Mouse (Mus musculus) thymus, postnatal 10 days (tissue): ENCODE results near the gene Btg4.
A peak's percentile ranks its signal among the peaks of the same experiment; 100 is the strongest.

Experiments used
- DNase-seq, 2 experiments: peaks; one replicate each; pipeline ENCODE4 v3.0.0; 2021; ENCODE audit warnings: low spot score in 2 of 2

The Btg4 gene

DNA sequence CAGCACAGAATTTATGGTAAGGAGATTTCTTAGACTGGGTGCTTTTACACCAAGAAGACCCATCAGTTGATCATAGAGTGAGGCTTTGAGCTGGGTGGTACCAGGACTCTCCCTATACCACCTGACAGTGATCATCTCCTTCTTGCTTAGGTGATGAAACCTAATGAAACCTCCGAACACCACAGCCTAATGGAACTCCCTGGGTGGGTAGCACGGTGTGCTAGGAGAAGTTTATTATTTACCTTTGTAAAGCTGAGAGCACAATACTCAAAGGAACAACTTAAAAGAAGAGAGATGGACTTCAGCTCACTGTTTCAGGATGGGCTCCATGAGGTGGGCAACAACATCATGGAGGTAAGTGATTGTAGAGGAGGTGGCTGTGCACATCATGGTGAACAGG is at the start of gene Btg4:
Gene Btg4 (plus strand): TSS at position 301 of the 400 bp plus-strand sequence.
- no peak for DNase-seq

DNA sequence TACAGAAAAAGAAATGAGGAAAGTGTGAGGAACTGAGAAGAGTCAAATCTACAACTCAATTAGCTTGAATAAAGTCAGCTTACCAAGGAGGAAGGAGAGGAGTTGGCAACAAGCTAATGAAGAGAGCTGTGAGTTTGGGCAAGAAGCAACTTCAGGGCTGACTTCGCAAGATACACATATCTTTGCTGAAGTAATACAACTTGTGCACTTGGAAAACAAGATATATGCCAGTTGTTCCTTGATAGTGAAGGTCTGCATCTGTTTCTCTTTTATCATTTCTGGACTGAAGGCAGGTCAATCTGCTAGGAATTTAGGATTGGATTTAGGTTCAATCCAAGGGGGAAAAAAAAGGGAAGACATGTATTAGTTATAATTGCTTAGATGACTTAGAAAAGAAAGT is 47.1 kb upstream of the Btg4 start:
- DNase-seq = no peak

DNA sequence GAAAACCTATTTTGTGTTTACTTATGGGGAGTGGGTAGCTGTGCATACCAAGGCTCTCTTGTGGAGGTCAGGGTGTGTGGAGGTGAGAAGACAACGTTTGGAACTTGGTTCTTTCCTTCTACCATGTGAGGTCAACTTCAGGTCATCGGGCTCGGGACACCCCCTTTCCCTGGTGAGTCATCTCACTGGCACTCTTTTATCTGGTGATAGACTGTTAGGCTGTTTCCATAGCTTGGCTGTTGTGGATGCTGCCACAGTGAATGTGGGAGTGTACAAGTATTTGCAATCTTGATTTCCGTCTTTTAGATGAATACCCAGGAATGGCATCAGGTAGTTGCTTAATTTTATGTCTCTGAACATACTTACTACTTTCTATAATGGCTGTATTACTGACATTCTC is 45.0 kb upstream of the Btg4 start:
- DNase-seq = no peak

DNA sequence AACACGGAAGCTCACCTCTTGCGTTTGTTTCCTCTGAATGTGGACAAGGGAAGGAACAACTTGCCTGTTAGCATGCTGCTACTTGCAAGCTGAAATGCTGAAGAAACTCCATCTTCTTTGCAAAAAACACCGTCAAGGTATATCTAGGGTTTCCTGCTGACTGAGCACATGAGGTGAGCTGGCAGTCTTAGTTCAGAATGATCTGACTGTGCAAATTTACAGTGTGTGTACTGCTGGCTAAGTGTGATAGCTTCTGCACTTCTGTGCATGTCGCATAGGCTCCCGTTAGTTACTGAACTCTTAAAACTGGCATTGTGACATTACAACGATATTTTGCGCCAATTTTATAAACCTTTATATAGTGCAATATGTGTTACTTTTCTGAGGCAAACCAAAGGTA is 41.0 kb upstream of the Btg4 start:
- DNase-seq = no peak

DNA sequence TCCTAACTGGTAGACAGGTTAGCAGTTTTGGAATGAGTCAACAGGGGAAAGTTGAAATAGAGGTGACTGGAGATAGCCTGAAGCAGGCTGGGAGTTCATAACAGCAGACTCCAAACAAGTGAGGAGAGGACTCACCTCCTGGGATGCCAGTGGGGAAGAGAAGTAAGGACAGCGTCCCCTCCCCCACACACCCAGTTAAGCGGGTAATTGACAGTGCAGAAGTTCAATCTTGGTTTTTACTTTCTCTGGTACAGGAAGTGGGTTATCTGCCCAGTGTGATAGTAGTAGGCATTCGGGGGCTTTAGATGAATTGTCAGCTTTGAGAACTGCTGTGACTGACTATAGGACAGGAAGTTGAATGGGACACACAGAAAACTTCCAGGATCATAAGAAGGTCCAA is 40.4 kb upstream of the Btg4 start:
- DNase-seq = peak in 1 of 2 experiments; percentile 15

DNA sequence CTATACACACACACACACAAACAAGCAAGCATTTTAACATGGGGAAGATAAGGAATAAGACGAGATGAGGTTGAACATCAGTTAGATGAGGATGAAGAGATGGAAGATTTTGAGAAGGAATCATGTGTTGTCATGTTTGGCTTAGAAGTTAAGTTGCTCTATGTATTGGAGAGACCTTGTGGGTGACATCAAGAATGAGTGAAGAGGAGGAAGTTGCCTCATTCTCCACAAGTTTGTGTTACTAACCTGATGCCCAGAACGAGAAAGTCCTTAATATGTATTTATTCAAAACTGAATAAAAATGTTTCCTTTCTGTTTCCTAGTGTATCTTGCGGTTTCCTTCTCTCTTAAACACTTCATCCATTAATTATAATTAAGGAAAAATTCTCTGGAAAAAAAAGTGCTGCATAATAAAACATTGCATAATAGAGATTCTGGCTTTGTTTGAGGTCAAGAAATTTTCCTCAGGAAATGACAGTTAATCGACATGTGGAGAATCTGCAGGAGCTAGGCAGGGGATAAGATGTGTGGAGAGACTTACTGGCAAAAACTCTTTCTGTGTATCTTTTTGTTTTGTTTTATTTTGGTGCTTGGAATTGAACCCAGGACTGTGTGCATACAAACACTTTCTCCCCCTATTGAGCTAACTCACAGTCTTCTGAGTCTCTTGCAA is 39.4 kb upstream of the Btg4 start:
- no peak for DNase-seq

DNA sequence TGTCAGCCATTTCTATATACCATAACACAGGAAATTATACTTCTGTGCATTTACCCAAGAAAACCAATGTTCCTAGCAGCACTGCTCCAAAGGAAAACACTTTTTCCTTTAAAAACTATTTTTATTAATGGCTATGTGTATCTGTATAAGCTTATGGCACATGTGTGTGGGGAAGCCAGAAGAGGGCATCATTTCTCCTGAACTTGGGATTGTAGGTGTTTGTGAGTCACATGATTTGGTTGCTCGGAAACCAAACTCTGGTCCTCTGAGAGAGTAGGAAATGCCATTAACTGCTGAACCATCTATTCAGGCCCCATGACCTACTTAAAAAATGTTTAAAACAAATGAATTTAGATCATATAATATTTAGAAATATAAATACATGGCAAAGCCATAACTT is 33.7 kb upstream of the Btg4 start:
- no peak for DNase-seq

DNA sequence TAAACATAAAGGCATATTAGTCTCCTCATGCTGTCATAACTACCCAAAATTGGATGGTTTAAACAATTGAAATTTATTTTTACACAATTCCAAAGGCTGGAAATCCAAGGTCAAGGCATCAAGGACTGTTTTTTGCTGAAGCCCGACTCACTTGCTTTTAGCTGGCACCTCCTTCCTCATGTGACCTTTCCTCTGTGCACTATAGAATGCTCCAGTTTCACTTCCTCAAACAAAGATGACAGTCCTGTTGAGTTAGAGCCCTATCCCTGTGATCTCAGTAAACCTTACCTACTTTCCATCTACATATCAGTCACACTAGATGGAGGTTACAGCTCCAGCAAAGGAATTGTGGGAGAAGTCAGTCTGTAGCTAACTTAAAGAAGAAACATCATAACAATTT is 30.6 kb upstream of the Btg4 start:
- DNase-seq = no peak

DNA sequence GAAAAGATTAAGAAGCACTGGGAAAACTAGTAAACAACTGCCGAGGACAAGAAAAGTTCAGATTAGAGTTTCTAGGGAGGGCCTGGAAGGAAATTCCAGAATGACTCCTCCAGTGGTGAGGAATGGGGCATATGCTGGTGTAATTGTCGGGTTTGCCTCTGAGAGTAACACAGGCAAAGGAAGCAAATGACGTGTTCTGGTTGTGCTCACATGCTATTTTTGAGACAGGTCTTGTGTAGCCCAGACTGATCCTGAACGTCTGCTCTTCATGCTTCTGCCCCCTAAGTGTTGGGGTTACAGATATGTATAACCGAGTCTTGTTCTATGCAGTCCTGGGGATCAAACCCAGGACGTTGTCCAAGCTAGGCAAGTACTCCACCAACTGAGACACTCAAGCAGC is 29.1 kb upstream of the Btg4 start:
- DNase-seq = no peak

DNA sequence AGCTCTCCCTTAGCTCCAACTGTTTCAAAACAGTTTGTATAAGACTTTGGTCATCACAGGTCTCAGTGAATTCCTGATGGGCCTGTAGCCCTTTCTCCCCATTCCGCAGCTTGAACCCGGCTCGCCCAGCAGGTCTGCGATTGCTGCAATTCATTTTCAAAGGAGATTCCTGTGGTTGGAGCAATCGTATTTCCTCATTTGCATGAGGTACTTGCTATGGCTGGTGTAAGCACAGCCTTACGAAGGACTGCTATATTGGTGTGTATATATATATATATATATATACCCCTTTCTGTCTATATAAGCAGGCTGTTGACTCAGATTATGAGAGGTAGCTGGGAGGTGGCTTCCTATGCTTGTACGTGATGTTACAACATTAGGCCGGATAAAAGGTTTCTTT is 28.4 kb upstream of the Btg4 start:
- no peak for DNase-seq

DNA sequence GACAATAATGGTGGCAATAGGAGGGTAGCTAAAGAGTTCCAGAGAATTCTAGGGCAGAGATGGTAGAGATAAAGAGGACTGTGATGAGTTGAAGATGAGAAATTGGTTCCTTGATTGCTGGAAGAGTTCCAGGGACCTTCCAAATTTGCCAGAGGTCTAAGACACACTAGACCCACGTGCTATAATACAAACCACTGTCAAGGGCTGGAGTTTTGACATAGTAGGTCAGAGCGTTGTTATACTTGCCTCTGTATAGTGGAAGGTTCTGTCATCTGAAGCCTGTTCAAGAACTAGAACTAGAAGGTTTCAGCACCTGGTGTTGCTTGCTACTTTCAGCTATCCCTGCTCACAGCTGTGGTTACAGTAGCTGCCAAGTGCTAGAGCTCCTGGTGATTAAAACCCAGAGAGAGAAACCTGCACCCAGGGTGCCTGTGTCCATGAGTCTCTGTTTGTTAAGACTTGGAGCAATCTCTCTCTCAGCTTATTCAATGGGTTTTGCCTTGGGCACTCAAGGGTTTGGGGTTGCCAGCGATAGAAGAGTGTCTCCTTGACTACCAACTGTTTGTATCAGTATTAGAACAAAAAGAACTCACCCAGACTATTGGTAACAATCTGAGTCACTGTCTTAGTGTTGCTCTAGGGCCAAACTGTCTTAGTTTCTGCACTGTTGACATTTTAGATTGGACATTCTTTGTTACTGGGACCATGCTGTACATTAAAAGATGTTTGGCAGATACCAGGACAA is 27.7 kb upstream of the Btg4 start:
- DNase-seq = no peak

DNA sequence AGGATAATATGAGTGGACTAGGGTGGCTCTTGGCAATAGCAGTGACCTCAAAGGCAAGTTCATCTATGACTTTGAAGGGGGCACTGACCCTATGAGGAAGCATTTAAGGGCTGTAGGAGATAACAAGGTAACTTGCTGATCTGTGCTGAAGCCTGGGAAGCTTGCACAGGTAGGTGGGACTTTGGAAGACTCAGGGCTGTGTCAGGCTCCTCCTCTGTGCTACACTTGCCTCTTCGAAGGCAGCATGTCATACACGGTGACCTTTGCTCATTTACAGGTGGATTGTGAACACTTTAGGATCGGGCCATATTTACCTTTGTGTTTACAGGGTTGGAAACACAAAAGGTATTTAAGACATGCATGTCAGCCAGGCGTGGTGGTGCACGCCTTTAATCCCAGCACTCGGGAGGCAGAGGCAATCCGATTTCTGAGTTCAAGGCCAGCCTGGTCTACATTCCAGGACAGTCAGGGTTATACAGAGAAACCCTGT is 19.2 kb upstream of the Btg4 start:
- no peak for DNase-seq

DNA sequence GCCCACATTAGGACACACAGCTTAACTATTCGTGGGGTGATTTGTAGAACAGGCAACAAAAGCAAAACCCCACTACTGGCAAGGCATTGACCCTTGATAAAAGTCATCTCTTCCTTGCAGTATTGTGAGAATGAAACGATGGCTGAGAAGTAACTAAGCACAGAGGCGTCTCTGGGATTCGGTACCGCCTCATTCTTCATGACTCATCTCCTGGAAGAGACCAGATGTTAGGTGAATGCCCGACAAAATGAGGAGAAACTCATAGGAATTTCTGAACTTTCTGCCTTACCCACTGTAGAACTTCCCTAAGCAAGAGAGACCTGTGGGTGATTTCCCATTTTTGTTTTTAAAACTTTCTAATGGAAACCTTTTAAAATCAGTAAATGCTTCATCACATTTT is 18.6 kb upstream of the Btg4 start:
- DNase-seq = no peak

DNA sequence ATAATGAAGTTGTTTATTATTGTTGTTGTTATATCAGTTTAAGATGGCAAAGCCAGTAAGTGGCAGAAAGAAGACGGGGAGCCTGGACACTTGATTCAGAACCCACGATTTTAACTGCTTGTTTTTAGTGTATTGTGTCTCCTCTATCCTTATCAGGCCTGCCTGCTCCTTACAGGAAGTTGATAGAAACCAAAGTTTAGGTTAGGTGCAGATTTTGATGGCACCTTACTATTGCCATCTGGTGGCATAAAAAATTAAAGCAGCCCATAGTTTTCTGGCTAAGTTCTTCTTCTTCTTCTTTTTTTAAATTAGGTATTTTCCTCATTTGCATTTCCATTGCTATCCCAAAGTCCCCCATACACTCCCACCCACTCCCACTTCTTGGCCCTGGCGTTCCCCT is 8.5 kb upstream of the Btg4 start:
- DNase-seq = peak in 1 of 2 experiments; percentile 36

DNA sequence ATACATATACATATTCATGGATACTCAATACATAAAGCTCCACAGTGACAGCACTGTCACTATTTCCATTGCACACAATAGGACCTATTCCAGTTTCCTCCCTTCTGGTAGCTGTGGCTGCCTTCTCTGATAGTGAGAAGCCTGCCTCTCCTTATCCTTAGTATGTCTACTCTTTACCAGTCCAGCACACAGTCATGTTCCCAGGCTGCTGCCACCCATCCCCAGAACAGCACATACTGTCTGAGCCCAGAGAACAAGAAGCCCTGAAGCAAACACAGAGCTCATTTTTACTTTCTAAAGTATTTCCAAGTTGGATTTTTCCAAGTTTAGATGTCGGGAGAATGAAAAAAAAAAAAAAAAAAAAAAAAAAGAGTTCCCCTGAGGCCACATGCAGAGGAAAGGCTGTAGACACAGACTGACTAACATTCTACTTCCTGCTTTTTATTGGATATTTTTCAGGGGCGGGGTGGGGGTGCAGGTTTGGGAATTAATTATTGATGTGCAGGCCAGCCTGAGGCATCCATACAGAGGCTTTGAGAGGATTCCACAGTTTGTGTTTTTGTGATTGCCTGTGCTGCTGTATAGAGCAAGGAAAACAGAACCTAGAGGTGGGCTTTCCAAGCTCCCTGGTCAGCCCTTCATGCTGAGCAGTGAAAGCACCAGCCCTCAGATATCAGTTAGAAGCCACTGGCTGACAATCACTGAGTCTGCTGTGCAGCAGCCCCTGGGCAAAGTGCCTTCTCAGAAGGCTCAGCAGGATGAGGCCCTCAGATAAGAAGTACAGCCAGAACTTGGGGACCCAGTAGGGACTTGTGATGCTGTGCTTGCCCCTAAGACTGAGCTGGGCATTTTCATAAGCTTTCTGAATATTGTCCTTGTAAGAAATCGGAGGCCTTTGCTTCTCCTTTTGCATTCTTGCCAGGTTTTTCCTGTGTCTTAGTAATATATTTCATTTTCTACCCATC is 4.1 kb upstream of the Btg4 start:
- no peak for DNase-seq

DNA sequence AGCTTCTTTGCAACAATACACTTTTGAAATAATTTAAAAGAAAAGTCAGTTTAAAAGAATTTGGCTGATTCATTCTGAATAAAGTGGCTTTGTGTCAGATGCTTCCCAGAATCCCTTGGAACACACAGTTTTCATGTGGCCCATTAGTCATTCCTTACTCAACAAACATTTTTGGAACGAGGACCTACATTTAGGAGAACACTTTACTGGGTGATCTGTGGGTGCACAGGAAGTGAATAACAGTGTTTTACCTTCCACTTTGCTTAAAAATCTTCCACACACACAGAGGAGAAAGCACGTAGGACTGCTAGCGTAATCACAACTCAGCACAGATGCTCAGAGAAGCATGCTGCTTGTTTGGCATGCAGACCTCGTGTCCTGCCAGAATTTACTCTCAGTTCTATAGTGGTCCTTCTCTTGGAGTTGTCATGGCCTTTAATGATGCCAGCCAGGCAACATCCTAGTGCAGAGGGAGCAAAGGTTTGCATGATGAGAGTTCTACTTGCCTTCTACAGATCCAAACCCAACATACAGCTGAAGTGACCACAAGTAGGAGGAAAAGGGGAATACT is 1.7 kb upstream of the Btg4 start:
- no peak for DNase-seq

DNA sequence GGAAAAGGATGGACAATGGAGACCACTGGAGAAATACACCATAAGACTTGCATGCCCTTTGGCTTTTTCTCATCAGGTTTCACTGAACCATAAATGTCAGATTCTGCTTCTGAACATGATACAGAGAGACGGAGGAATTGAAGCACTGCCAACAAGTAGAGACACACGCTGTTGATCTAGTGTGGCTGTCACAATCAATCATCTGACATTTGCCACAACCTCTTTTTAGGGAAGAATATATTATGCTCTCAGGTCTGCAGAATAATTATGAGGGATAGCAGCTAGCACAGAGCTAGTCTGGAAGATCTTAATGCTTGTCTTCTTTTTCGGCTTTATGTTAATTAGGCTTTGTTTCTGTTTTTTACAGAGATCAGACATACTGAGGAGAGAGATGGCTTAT is 7.5 kb downstream of the Btg4 start:
- DNase-seq = no peak

DNA sequence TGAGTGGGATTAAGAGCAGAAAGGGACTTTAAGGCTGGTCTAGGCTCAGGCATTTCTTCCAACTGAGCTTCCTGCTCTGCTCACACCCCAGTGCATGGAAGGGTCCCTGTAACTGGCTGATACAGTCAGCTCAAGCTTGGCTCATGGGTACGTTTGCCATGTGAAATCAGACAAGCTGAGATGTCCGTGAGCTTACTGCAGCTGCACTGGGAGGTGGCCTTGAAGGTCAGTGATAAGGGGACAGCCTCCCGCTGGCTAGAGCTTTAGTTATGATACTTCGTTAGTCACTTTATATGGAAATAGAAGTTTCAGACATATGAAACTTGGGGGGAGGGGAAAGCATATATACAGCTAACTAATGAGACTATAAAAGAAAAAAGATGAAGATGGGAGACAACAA is 10.1 kb downstream of the Btg4 start:
- DNase-seq = no peak

DNA sequence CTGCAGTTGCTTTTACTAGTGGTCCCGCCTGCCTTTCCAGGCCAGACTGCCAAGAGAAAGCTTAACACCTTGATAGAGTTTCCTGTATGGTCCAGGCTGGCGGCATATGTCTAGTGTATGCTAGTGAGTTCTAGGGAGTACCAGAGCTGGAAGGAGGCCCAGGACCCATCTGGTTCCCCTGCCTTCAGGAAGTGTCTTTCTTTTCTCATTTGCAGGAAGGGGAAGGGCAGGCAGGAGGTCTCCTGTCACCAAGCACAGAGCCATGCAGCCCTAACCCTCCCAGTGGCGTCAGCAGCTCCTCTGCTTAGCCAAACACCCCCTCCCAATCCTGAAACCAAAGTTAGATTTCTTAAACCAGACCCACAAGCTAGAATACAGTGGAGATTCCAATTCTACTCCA is 15.1 kb downstream of the Btg4 start:
- no peak for DNase-seq

DNA sequence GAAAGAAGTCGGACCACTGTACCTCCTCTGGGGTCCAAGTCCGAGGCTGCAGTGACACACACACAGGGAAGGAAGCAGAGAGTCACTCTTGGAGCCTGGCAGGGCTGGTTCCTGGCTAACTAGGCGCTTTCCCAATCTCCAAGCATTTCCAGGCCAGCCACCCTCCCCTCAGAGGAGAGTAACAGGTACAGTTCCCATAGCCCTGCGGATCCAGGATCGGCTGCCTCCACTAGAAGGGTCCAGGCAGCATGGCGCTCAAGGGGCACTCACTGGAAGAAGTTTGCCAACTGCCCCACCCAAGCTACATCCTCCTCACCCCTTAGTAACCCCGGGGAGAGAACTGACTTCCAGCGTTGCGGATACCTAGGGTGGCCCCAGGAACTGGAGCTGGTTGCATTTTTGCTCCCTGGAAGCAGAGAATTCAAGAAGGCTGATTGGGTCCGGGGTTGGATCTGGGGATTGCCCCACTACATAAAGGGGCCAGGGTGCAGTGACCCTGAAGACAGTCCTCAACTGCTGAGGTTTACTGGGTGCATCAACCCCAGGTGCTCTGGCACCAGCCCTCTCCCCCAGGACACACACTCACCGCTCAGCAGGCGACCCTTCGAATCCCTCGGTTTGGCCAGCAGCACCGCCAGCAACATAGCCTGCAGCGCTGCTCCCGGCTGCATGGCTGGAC is 15.7 kb downstream of the Btg4 start:
- DNase-seq = no peak

DNA sequence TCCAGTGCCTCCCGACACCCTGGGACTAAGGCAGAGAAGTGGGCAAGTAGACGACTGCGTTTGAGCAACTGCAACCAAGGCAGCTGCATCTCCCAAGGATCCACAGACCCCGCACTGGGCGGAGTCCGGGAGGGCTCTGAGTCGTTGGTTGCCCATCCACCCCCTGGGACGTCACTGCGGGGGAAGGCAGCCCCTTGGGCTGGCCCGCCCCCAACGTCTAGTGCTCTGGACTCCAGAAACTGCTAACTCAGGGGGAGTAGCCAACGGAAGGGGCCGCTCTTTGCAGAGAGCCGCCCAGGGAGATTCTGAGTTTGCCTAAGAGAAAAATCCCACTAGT is 16.2 kb downstream of the Btg4 start, which contains the start of gene Layn:
Gene Layn (minus strand): TSS at position 116 of the 337 bp plus-strand sequence.
- DNase-seq = peak; percentile 9 to 33
